Mouse (Mus musculus): ENCODE results near the gene Hoxa6.

- TF ChIP-seq CTCF (IDR thresholded peaks at IDR 0.05; ENCODE audit: extremely low read depth, insufficient read depth, insufficient read length, insufficient replicate concordance) (no peak), POLR2A (IDR thresholded peaks at IDR 0.05; ENCODE audit: low read depth, low read length) (no peak)
Measured at GRCm38 (mm10) chr6:52232984-52233545, 24.5 kb upstream of the Hoxa6 start.

Measured in spleen, adult 2 months (tissue).